Mouse (Mus musculus) midbrain, postnatal 0 days (tissue): ENCODE measurements around the gene Rpe. TPM values are rescaled to one million over a fixed set of nuclear protein-coding genes. Genes with fewer than 3 reads are reported as not detected.
A peak's percentile ranks its signal among the peaks of the same experiment; 100 is the strongest.

Source experiments
- ATAC-seq: fragments of 200-750 bp; cut with Nextera tagmentation; 2 replicates; pipeline ENCODE4 v1.8.0; 2017; ENCODE audit warnings: moderate number of reproducible peaks, mild to moderate bottlenecking, moderate TSS enrichment, moderate library complexity; ENCODE audit not compliant: low FRiP score
- DNase-seq: peaks from one replicate; pipeline ENCODE4 v3.0.0-alpha.2; 2015; ENCODE audit warnings: low spot score
- H3K27ac ChIP-seq: fragments of 300-500 bp; sonication (generic); 2 replicates; pipeline ENCODE4 v1.5.1; 2014; ENCODE audit warnings: low read depth, mild to moderate bottlenecking, low read length, mixed read lengths
- H3K27me3 ChIP-seq: fragments of 300-500 bp; sonication (generic); 2 replicates; pipeline ENCODE4 v1.6.1; 2014; ENCODE audit warnings: low read length, control low read depth, mixed read lengths; ENCODE audit not compliant: insufficient read depth
- H3K36me3 ChIP-seq: fragments of 300-500 bp; sonication (generic); 2 replicates; pipeline ENCODE4 v1.6.1; 2014; ENCODE audit warnings: low read length, control low read depth, mixed read lengths; ENCODE audit not compliant: insufficient read depth
- H3K4me1 ChIP-seq: fragments of 300-500 bp; sonication (generic); 2 replicates; pipeline ENCODE4 v1.6.1; 2014; ENCODE audit warnings: mild to moderate bottlenecking, control low read depth, antibody characterized with exemption, low read length, mixed read lengths; ENCODE audit not compliant: insufficient read depth
- H3K4me2 ChIP-seq: fragments of 300-500 bp; sonication (generic); 2 replicates; pipeline ENCODE4 v1.6.1; 2014; ENCODE audit warnings: low read depth, mild to moderate bottlenecking, low read length, mixed read lengths; ENCODE audit not compliant: poor library complexity, severe bottlenecking
- H3K4me3 ChIP-seq: fragments of 300-500 bp; sonication (generic); 2 replicates; pipeline ENCODE4 v1.5.1; 2014; ENCODE audit warnings: low read depth, mild to moderate bottlenecking, low read length, moderate library complexity
- H3K9ac ChIP-seq: fragments of 300-500 bp; sonication (generic); replicated peaks from 2 replicates; pipeline ENCODE4 v1.6.1; 2014; ENCODE audit warnings: mild to moderate bottlenecking, low read length, moderate library complexity, mixed read lengths; ENCODE audit not compliant: poor library complexity, severe bottlenecking
- H3K9me3 ChIP-seq: fragments of 300-500 bp; sonication (generic); 2 replicates; pipeline ENCODE4 v1.6.1; 2016; ENCODE audit warnings: low read length, control low read depth
- CTCF ChIP-seq: IDR thresholded peaks from 2 replicates; pipeline ENCODE4 v1.5.1; 2016; ENCODE audit warnings: antibody characterized with exemption, mild to moderate bottlenecking
- WGBS: fragments of 180-500 bp; shearing (Covaris S2); extraction: QIAGEN DNeasy Blood & Tissue Kit; methylation state at CpG from one replicate; pipeline ENCODE4 v1.1.7; 2014; 5-methylcytosine and 5-hydroxymethylcytosine counted together
- polyA plus RNA-seq: library from polyadenylated mRNA; unstranded; fragments of >200 nt; fragmentation: Nextera tagmentation; extraction: Ambion mirVana; gene quantifications from 2 replicates; pipeline ENCODE4 v1.2.1, GENCODE M21; 2015
- total RNA-seq: library from RNA; depleted of rRNA; stranded (reverse); fragments of >200 nt; gene quantifications from 2 replicates; pipeline ENCODE4 v1.2.3, GENCODE M21; 2014; rRNA removed

Rpe gene
- total RNA-seq (24.2 and 24.9 TPM in 2 replicates), polyA plus RNA-seq (17.2 and 18.2 TPM in 2 replicates)

DNA sequence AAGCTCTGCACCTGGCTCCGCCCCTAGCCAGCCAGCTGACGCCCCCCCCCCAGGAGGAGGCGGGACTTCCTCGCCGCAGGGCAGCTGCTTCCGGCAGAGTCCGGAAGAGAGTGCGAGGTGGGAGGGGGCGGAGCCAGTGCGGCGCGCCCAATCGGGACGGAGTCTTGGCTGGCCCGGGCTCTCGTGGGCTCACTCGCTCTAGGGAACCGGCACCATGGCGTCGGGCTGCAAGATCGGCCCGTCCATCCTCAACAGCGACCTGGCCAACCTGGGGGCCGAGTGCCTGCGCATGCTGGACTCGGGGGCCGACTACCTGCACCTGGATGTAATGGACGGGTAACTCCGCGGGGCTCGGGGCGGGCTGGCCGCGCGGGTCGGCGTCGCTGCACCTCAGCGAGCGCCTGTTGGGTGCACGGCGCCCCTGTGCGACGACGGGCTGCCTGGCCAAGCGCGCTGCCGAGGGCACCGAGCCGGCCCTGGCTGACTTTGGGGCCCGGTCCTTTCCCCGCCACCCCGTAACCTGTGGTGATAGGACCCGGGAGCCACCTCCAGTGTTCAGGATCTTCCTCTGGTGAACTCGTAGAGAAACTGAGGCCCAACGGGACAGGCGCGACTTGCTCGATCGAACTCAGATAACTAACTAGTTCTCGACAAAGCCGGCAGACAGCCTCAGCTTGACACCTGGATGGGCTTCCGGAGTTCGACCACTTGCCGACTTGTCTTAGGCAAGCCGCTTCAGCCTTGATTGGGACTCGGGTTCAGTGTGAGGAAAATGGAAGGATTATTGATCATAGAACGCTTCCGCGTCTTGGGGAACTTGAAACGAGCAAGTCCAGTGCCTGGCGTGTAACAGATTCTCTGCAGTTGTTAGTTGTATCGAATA lies at the start of gene Rpe:
Gene Rpe (plus strand): TSS at position 139 of the 883 bp plus-strand sequence.
- peak within 1 kb of the TSS; percentile 79 for H3K9ac ChIP-seq
- DNase-seq (peak; percentile 95), ATAC-seq (peak; percentile 99)
- H3K9me3 ChIP-seq: no peaks in the 10 kb centered on the region
- no peaks in the 10 kb centered on the region for H3K36me3 ChIP-seq
- no peak; the same call in 1 of the 2 replicates for TF ChIP-seq CTCF
- no peaks in the 10 kb centered on the region for H3K27me3 ChIP-seq
- H3K4me3 ChIP-seq: peak within 1 kb of the TSS; percentile 89
- H3K4me2 ChIP-seq: peak within 1 kb of the TSS; percentile 62
- H3K27ac ChIP-seq: peak within 1 kb of the TSS; percentile 67
- WGBS: 1% methylated on average over 68 of the region's 73 CpGs
- H3K4me1 ChIP-seq: no peaks in the 10 kb centered on the region

DNA sequence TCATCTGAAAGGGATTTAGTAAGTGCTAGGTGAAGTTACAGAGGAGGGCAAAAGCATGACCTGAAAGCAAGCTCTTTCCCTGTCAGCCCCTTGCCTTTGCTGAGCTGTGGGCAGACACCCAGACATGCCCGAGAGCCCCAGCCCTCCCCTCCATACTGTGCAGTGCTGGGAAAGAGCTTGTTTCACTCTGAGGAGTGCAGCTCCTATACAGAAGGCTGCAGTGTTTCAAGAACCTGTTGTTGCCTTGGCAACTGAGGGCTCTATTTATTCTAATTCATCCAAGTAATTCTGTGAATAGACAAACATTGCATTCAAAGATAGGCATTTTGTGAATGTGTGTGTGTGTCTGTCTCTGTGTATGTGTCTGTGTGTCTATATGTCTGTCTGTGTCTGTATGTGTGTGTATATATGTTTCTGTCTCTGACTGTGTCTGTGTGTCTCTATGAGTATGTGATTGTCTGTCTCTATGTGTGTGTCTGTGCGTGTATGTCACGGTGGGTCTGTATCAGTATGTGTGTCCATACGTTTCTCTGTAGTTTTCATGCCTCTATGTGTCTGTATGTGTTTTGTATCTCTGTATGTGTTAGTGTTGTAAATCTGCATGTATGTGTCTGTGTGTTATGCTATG lies 45.4 kb upstream of the Rpe start:
- Histone ChIP-seq H3K4me3 (no peak overlapping the region), H3K9me3 (no peaks in the 10 kb centered on the region), H3K4me1 (no peaks in the 10 kb centered on the region; the same call in 1 of the 2 replicates), H3K4me2 (no peak overlapping the region), H3K9ac (no peak overlapping the region), H3K36me3 (no peaks in the 10 kb centered on the region), H3K27me3 (no peaks in the 10 kb centered on the region), H3K27ac (peak overlapping the region; percentile 62)
- TF ChIP-seq CTCF: no peak
- DNase-seq (peak; percentile 72), ATAC-seq (peak; percentile 92)
- WGBS: 29% methylated on average over 4 of the region's 4 CpGs

DNA sequence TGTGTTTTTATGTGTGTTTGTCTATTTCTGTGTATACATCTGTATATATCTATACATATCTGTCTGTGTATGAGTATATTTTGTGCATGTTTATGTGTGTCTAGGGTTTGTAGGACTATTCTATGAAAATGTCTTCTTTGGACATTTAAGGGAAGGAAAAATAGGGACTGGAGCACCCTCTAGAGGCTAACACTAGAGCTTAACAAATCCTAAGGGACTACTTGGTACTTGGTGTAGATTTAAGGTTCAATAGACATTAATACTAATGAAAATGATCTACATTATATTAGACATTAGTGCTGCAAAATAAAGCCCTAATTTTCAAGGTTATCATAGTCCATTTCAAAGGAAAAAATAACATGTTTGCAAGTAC lies 44.9 kb upstream of the Rpe start:
- TF ChIP-seq CTCF: peak; percentile 78
- H3K27me3 ChIP-seq: no peaks in the 10 kb centered on the region
- H3K4me2 ChIP-seq: no peak overlapping the region
- H3K4me3 ChIP-seq: no peak overlapping the region
- H3K9ac ChIP-seq: no peak overlapping the region
- DNase-seq (peak; percentile 82), ATAC-seq (peak; percentile 62)
- no peaks in the 10 kb centered on the region; the same call in 1 of the 2 replicates for H3K4me1 ChIP-seq
- no peaks in the 10 kb centered on the region for H3K9me3 ChIP-seq
- peak overlapping the region; percentile 62; the same call in 1 of the 2 replicates for H3K27ac ChIP-seq
- no peaks in the 10 kb centered on the region for H3K36me3 ChIP-seq

DNA sequence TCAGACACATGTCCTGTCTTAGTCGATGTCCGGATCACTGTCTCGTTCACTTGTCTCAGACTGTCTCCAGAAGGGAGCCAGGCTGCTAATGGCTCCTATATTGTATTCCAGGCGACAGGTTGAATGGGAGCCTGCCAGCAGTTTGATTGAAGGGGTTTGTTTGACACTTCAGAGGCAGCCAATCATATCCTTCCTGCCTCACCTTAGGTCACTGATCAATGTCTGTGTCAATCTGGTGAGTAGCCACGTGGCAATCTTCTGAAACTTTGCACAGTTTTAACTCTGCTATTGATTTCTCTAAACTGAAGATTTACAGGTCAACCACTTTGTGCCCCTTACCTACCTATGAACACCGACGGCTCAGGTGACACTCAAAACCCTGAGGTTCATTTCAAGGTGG lies 29.2 kb upstream of the Rpe start:
- Histone ChIP-seq H3K36me3 (peaks cover 12% of the 10 kb centered on the region; the same call in 1 of the 2 replicates), H3K9ac (no peak overlapping the region), H3K4me1 (no peaks in the 10 kb centered on the region), H3K4me2 (no peak overlapping the region), H3K27ac (no peak overlapping the region), H3K27me3 (no peaks in the 10 kb centered on the region), H3K9me3 (no peaks in the 10 kb centered on the region), H3K4me3 (no peak overlapping the region)
- TF ChIP-seq CTCF: no peak
- DNase-seq (no peak), ATAC-seq (no peak)
- 83% methylated on average over 7 of the region's 7 CpGs for whole genome bisulfite sequencing

DNA sequence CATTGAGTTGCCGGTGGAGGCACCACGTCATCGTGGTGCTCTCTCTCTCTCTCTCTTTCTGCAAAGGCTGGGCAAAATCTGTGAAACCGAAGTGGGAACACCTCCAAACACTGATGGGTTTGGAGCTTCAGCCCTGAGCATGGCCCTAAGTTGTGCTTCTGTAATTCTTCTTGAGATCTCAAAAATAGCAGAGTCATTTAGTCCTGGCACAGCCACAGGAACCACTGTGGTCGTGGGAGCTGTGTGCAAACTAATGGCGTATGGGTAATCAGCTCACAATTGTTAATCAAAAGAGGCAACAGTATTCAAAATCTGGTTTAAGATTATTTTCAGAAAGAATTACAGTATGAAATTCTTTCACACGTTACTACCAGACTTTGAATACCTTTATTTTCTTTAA lies 27.8 kb upstream of the Rpe start:
- WGBS: 89% methylated on average over 7 of the region's 7 CpGs

DNA sequence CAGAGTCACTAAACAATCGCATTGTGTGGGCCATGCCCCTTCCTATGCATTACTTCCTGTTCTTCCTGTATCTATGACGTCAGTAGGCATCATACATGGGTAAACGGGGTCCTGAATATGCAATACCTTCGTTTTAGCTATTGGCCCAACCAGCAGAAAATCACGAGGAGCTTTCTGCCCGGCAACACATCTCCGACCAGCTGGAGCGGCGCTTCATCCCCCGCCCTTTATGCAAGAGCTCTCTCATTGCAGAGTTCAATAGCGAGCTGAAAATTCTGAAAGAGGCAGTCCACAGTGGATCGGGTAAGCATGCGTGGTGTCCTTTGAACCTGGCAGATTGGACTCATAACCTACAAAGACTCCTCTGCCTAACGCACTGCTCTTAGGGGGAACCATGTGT lies 22.7 kb upstream of the Rpe start:
- Histone ChIP-seq H3K27ac (no peak overlapping the region), H3K4me1 (no peaks in the 10 kb centered on the region), H3K36me3 (peaks cover 6% of the 10 kb centered on the region; the same call in 1 of the 2 replicates), H3K9ac (no peak overlapping the region), H3K9me3 (no peaks in the 10 kb centered on the region), H3K4me3 (no peak overlapping the region), H3K4me2 (no peak overlapping the region), H3K27me3 (no peaks in the 10 kb centered on the region)
- ATAC-seq (no peak), DNase-seq (no peak)
- WGBS: 76% methylated on average over 14 of the region's 14 CpGs
- no peak for TF ChIP-seq CTCF

More for the DNA sequence above, 27.8 kb upstream of the Rpe start:
- Histone ChIP-seq H3K4me3 (no peak overlapping the region), H3K9me3 (no peaks in the 10 kb centered on the region), H3K27me3 (no peaks in the 10 kb centered on the region), H3K4me1 (no peaks in the 10 kb centered on the region), H3K27ac (no peak overlapping the region), H3K9ac (no peak overlapping the region), H3K4me2 (no peak overlapping the region), H3K36me3 (peaks cover 12% of the 10 kb centered on the region; the same call in 1 of the 2 replicates)
- DNase-seq: no peak
- no peak for TF ChIP-seq CTCF
- ATAC-seq: no peak
